Comparison of ENCODE assay signal across 11 mouse cellular contexts in genomic region chr5:65918601-65919000, GRCm38 (mm10). TPM values are rescaled to one million over a fixed set of nuclear protein-coding genes. Genes with fewer than 3 reads are reported as not detected.
A peak's percentile ranks its signal among the peaks of the same experiment; 100 is the strongest.
DNase-seq lines count a peak whose midpoint lies in the region; ATAC-seq lines count a peak whose summit lies in the region.
"Had no signal": no experiment of that assay in that cellular context is flagged by ENCODE, and none has a peak within 500 bp of the region (broad histone marks: within the 10 kb centered on the region; RNA-seq: fewer than 3 reads in every experiment).

No protein-coding gene starts in this region.

- no peaks in the 10 kb centered on the region for H3K27me3 ChIP-seq in lung, embryonic 16.5 days (ENCODE audit: control insufficient read depth, insufficient read depth, low read depth, low read length)
- no peaks in the 10 kb centered on the region for H3K27me3 ChIP-seq in hindbrain, embryonic 10.5 days (ENCODE audit: insufficient read depth, poor library complexity, severe bottlenecking)
- H3K27me3 ChIP-seq in midbrain, embryonic 16.5 days (ENCODE audit: control insufficient read depth, insufficient read depth, low read depth, low read length): no peaks in the 10 kb centered on the region
- H3K27me3 ChIP-seq: embryonic facial prominence, embryonic 12.5 days had no signal

- no peak for DNase-seq in lung, adult 18-20 months
- peak; percentile 43 for DNase-seq in ZHBTc4 (ENCODE audit: low read depth, low spot score)
- DNase-seq in hindbrain, embryonic 10.5 days (ENCODE audit: low spot score): no peak
- no peak for DNase-seq in adrenal gland, postnatal 25 days
- DNase-seq in frontal cortex, adult 2 months (ENCODE audit: extremely low spot score in 1 of 2, low spot score in 1 of 2): no peak
- no peak for DNase-seq in adrenal gland, postnatal 36 days

- WGBS in lung, embryonic 16.5 days: 75% methylated on average over 3 of the region's 3 CpGs
- 81% methylated on average over 3 of the region's 3 CpGs for WGBS in hindbrain, embryonic 10.5 days
- WGBS in midbrain, embryonic 16.5 days: 56% methylated on average over 3 of the region's 3 CpGs

- no peak overlapping the region for H3K4me3 ChIP-seq in lung, embryonic 16.5 days (ENCODE audit: low read length)
- H3K4me3 ChIP-seq in hindbrain, embryonic 10.5 days: no peak overlapping the region
- H3K4me3 ChIP-seq in midbrain, embryonic 16.5 days (ENCODE audit: low read depth, low read length): no peak overlapping the region
- H3K4me3 ChIP-seq: embryonic facial prominence, embryonic 12.5 days had no signal

- no peak overlapping the region for H3K4me2 ChIP-seq in lung, embryonic 16.5 days (ENCODE audit: low read depth, low read length)
- H3K4me2 ChIP-seq in midbrain, embryonic 16.5 days (ENCODE audit: low read length): no peak overlapping the region
- H3K4me2 ChIP-seq: embryonic facial prominence, embryonic 12.5 days had no signal

- H3K4me1 ChIP-seq in lung, embryonic 16.5 days (replicated peaks; ENCODE audit: control insufficient read depth, insufficient read depth, low read length): no peaks in the 10 kb centered on the region
- peaks cover 13% of the 10 kb centered on the region for H3K4me1 ChIP-seq in hindbrain, embryonic 10.5 days (replicated peaks)
- H3K4me1 ChIP-seq in midbrain, embryonic 16.5 days (ENCODE audit: control insufficient read depth, insufficient read depth, low read length): peaks cover 12% of the 10 kb centered on the region

- H3K9me3 ChIP-seq in lung, embryonic 16.5 days (ENCODE audit: control insufficient read depth, low read length): no peaks in the 10 kb centered on the region
- no peaks in the 10 kb centered on the region for H3K9me3 ChIP-seq in hindbrain, embryonic 10.5 days
- no peaks in the 10 kb centered on the region for H3K9me3 ChIP-seq in midbrain, embryonic 16.5 days (replicated peaks; ENCODE audit: control insufficient read depth, low read length, poor library complexity, severe bottlenecking)
- H3K9me3 ChIP-seq: embryonic facial prominence, embryonic 12.5 days had no signal

- H3K9ac ChIP-seq in lung, embryonic 16.5 days (ENCODE audit: low read length): no peak overlapping the region
- no peak overlapping the region for H3K9ac ChIP-seq in midbrain, embryonic 16.5 days (ENCODE audit: low read depth, low read length)
- H3K9ac ChIP-seq: embryonic facial prominence, embryonic 12.5 days had no signal

- H3K36me3 ChIP-seq in lung, embryonic 16.5 days (ENCODE audit: control insufficient read depth, insufficient read depth, low read length): no peaks in the 10 kb centered on the region
- H3K36me3 ChIP-seq in hindbrain, embryonic 10.5 days: no peaks in the 10 kb centered on the region
- no peaks in the 10 kb centered on the region for H3K36me3 ChIP-seq in midbrain, embryonic 16.5 days (ENCODE audit: control insufficient read depth, insufficient read depth, low read length)
- H3K36me3 ChIP-seq: embryonic facial prominence, embryonic 12.5 days had no signal

- ATAC-seq in lung, embryonic 16.5 days (ENCODE audit: low read depth): peak; percentile 54; the same call in 1 of the 2 replicates
- peak; percentile 91 for ATAC-seq in midbrain, embryonic 16.5 days

- H3K27ac ChIP-seq in lung, embryonic 16.5 days (ENCODE audit: low read length): no peak overlapping the region
- 0 out of 2 replicates have a peak overlapping the region, but pooled peaks have one; percentile 18 for H3K27ac ChIP-seq in hindbrain, embryonic 10.5 days
- H3K27ac ChIP-seq in midbrain, embryonic 16.5 days (ENCODE audit: low read length): peak overlapping the region; percentile 85
- H3K27ac ChIP-seq: embryonic facial prominence, embryonic 12.5 days; stomach, postnatal 0 days had no signal

RNA-seq across cellular contexts. Expression of gene Chrna9, which starts 16.1 kb away (rescaled TPM):
- polyA plus RNA-seq in lung, embryonic 16.5 days (2015; fragmentation: Nextera tagmentation; extraction: Ambion mirVana): 0.75 and 1.0 TPM in 2 replicates
- 0.31 and 1.0 TPM in 2 replicates for polyA plus RNA-seq in hindbrain, embryonic 10.5 days (2016; fragmentation: Nextera tagmentation; extraction: Ambion mirVana)
- not detected in 2 replicates for polyA plus RNA-seq in midbrain, embryonic 16.5 days (2015; fragmentation: Nextera tagmentation; extraction: Ambion mirVana)
- not detected in 2 replicates for total RNA-seq in adrenal gland, postnatal 25 days (2021)
- not detected in 2 replicates for polyA plus RNA-seq in frontal cortex, adult 2 months (2012; rRNA removed)
- total RNA-seq in adrenal gland, postnatal 36 days (2021): not detected
- total RNA-seq: left cerebral cortex, postnatal 10 days had no signal
- polyA plus RNA-seq: stomach, postnatal 0 days had no signal

RNA-seq across cellular contexts. Expression of gene Rhoh, which starts 57.6 kb away (rescaled TPM):
- 1.3 and 4.1 TPM in 2 replicates for polyA plus RNA-seq in lung, embryonic 16.5 days (2015; fragmentation: Nextera tagmentation; extraction: Ambion mirVana)
- 0.44 and 0.52 TPM in 2 replicates for polyA plus RNA-seq in hindbrain, embryonic 10.5 days (2016; fragmentation: Nextera tagmentation; extraction: Ambion mirVana)
- 0.34 and 0.73 TPM in 2 replicates for polyA plus RNA-seq in midbrain, embryonic 16.5 days (2015; fragmentation: Nextera tagmentation; extraction: Ambion mirVana)
- total RNA-seq in adrenal gland, postnatal 25 days (2021): 0.30 TPM in 1 of 2 replicates, not detected in the other
- polyA plus RNA-seq in frontal cortex, adult 2 months (2012; rRNA removed): 0.67 and 1.1 TPM in 2 replicates
- under 1 TPM; 0.30 to 0.40 TPM for total RNA-seq in adrenal gland, postnatal 36 days (2021)
